Mouse (Mus musculus): ENCODE measurements around the gene Car11.

DNA sequence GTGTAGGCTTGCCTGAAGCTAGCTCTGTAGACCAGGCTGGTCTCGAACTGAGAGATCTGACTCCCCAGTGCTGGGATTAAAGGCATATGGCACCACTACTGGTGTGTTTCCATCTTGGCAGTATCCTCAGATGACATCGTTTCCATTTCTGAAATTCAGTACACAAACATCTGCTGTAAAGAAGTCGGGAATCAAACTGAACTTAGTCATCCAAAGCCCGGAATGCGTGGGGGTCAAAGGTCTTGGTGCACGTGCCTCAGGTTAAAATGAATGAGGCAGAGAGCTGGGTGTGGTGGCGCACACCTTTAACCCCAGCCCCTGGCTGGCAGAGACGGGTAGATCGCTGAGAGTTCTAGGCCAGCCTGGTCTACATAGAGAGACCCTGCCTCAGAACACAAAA, 50.5 kb downstream of the Car11 start:
- no peak for TF ChIP-seq FLI1 (IDR thresholded peaks at IDR 0.05; ENCODE audit: low read length)
- no peak for TF ChIP-seq GATA1 (IDR thresholded peaks at IDR 0.05; ENCODE audit: borderline replicate concordance, low read length)

Measured in megakaryocyte, embryonic 14.5 days (primary cell).